Mouse (Mus musculus): ENCODE results near the gene Fam110a. TPM values are rescaled to one million over a fixed set of nuclear protein-coding genes. Genes with fewer than 3 reads are reported as not detected.
"Not testable (repeated sequence)": the region's sequence is repeated elsewhere in the genome, so short reads cannot be mapped to it uniquely, and the experiment has no call there.

The Fam110a gene
- polyA plus RNA-seq, 1 experiment, result 16.2 TPM

GRCm38 (mm10) chr2:151997776-151998504, 17.9 kb upstream of the Fam110a start:
- H3K4me1 ChIP-seq (ENCODE audit: control insufficient read depth, insufficient read depth, low read length), result peaks cover 20% of the 10 kb centered on the region
- H3K27me3 ChIP-seq (replicated peaks; ENCODE audit: control insufficient read depth, insufficient read depth, low read length), result no peaks in the 10 kb centered on the region
- no peak for TF ChIP-seq POLR2A (IDR thresholded peaks at IDR 0.05; ENCODE audit: low read depth, low read length)
- TF ChIP-seq CTCF (conservative IDR thresholded peaks at IDR 0.05; ENCODE audit: insufficient read depth, insufficient read length, low read depth, low read length), result no peak
- H3K36me3 ChIP-seq (ENCODE audit: control insufficient read depth, insufficient read depth, low read length), result no peaks in the 10 kb centered on the region
- DNase-seq, result no peak
- H3K27ac ChIP-seq (ENCODE audit: insufficient read depth, low read depth, low read length), result peak overlapping the region; percentile 43
- H3K4me3 ChIP-seq (ENCODE audit: insufficient read depth, low read depth, low read length), result no peak overlapping the region
- 65% methylated on average over 8 of the region's 8 CpGs for WGBS

GRCm38 (mm10) chr2:151997190-151997575, 17.2 kb upstream of the Fam110a start:
- 44% methylated on average over 2 of the region's 2 CpGs for WGBS

GRCm38 (mm10) chr2:151996229-151997189, 16.5 kb upstream of the Fam110a start, which contains the start of gene Slc52a3:
Slc52a3 (plus strand) TSS chr2:151996511.
- 13% methylated on average over 35 of the region's 35 CpGs for WGBS
- no peaks in the 10 kb centered on the region for H3K36me3 ChIP-seq (ENCODE audit: control insufficient read depth, insufficient read depth, low read length)
- TF ChIP-seq POLR2A (IDR thresholded peaks at IDR 0.05; ENCODE audit: low read depth, low read length) (no peak), CTCF (conservative IDR thresholded peaks at IDR 0.05; ENCODE audit: insufficient read depth, insufficient read length, low read depth, low read length) (peak; percentile 83)
- H3K27me3 ChIP-seq (replicated peaks; ENCODE audit: control insufficient read depth, insufficient read depth, low read length), result no peaks in the 10 kb centered on the region
- H3K27ac ChIP-seq (ENCODE audit: insufficient read depth, low read depth, low read length), result peak within 1 kb of the TSS; percentile 18; the same call in 1 of the 2 replicates
- peaks cover 20% of the 10 kb centered on the region for H3K4me1 ChIP-seq (ENCODE audit: control insufficient read depth, insufficient read depth, low read length)
- peak within 1 kb of the TSS; percentile 32 for H3K4me3 ChIP-seq (ENCODE audit: insufficient read depth, low read depth, low read length)
- peak; percentile 95 for DNase-seq

More at GRCm38 (mm10) chr2:151997190-151997575, 17.2 kb upstream of the Fam110a start:
- peaks cover 20% of the 10 kb centered on the region for H3K4me1 ChIP-seq (ENCODE audit: control insufficient read depth, insufficient read depth, low read length)
- H3K36me3 ChIP-seq (ENCODE audit: control insufficient read depth, insufficient read depth, low read length); H3K27me3 ChIP-seq (replicated peaks; ENCODE audit: control insufficient read depth, insufficient read depth, low read length); H3K4me3 ChIP-seq (ENCODE audit: insufficient read depth, low read depth, low read length); H3K27ac ChIP-seq (ENCODE audit: insufficient read depth, low read depth, low read length): not testable (repeated sequence)
- peak; percentile 87 for DNase-seq

- no peak overlapping the region for H3K4me3 ChIP-seq (ENCODE audit: insufficient read depth, low read depth, low read length)
- WGBS, result 16% methylated on average over 22 of the region's 22 CpGs
These were observed 14.5 kb upstream of the Fam110a start for GRCm38 (mm10) chr2:151994350-151995122.

GRCm38 (mm10) chr2:151991446-151991845, 11.4 kb upstream of the Fam110a start:
- TF ChIP-seq CTCF (conservative IDR thresholded peaks at IDR 0.05; ENCODE audit: insufficient read depth, insufficient read length, low read depth, low read length) (no peak), POLR2A (IDR thresholded peaks at IDR 0.05; ENCODE audit: low read depth, low read length) (no peak)
- no peak for DNase-seq
- Histone ChIP-seq H3K27me3 (replicated peaks; ENCODE audit: control insufficient read depth, insufficient read depth, low read length) (no peaks in the 10 kb centered on the region), H3K27ac (ENCODE audit: insufficient read depth, low read depth, low read length) (no peak overlapping the region), H3K36me3 (ENCODE audit: control insufficient read depth, insufficient read depth, low read length) (no peaks in the 10 kb centered on the region), H3K4me3 (ENCODE audit: insufficient read depth, low read depth, low read length) (no peak overlapping the region), H3K4me1 (ENCODE audit: control insufficient read depth, insufficient read depth, low read length) (peaks cover 4% of the 10 kb centered on the region; the same call in 1 of the 2 replicates)
- 59% methylated on average over 5 of the region's 5 CpGs for WGBS

More at GRCm38 (mm10) chr2:151994350-151995122, 14.5 kb upstream of the Fam110a start:
- no peaks in the 10 kb centered on the region for H3K36me3 ChIP-seq (ENCODE audit: control insufficient read depth, insufficient read depth, low read length)
- DNase-seq, result peak; percentile 85
- TF ChIP-seq CTCF (conservative IDR thresholded peaks at IDR 0.05; ENCODE audit: insufficient read depth, insufficient read length, low read depth, low read length) (peak; percentile 97), POLR2A (IDR thresholded peaks at IDR 0.05; ENCODE audit: low read depth, low read length) (no peak)
- H3K27me3 ChIP-seq (replicated peaks; ENCODE audit: control insufficient read depth, insufficient read depth, low read length), result no peaks in the 10 kb centered on the region
- peaks cover 16% of the 10 kb centered on the region for H3K4me1 ChIP-seq (ENCODE audit: control insufficient read depth, insufficient read depth, low read length)
- no peak overlapping the region for H3K27ac ChIP-seq (ENCODE audit: insufficient read depth, low read depth, low read length)

- no peak overlapping the region for H3K27ac ChIP-seq (ENCODE audit: insufficient read depth, low read depth, low read length)
- 42% methylated on average over 1 of the region's 1 CpGs for WGBS
These were observed 11.0 kb upstream of the Fam110a start for GRCm38 (mm10) chr2:151990985-151991394.

More at GRCm38 (mm10) chr2:151990985-151991394, 11.0 kb upstream of the Fam110a start:
- no peak for DNase-seq
- H3K36me3 ChIP-seq (ENCODE audit: control insufficient read depth, insufficient read depth, low read length), result no peaks in the 10 kb centered on the region
- H3K4me1 ChIP-seq (ENCODE audit: control insufficient read depth, insufficient read depth, low read length), result peaks cover under 1% of the 10 kb centered on the region; the same call in 1 of the 2 replicates
- no peaks in the 10 kb centered on the region for H3K27me3 ChIP-seq (replicated peaks; ENCODE audit: control insufficient read depth, insufficient read depth, low read length)
- TF ChIP-seq CTCF (conservative IDR thresholded peaks at IDR 0.05; ENCODE audit: insufficient read depth, insufficient read length, low read depth, low read length), result no peak
- no peak for TF ChIP-seq POLR2A (IDR thresholded peaks at IDR 0.05; ENCODE audit: low read depth, low read length)
- H3K4me3 ChIP-seq (ENCODE audit: insufficient read depth, low read depth, low read length), result no peak overlapping the region
